Mouse (Mus musculus) hindbrain, embryonic 13.5 days (tissue): ENCODE results near the gene Slc44a3. TPM values are rescaled to one million over a fixed set of nuclear protein-coding genes. Genes with fewer than 3 reads are reported as not detected.

Experiments
- ATAC-seq: fragments of 200-750 bp; cut with Nextera tagmentation; 2 replicates; pipeline ENCODE4 v1.8.0; 2017; ENCODE audit warnings: moderate TSS enrichment; ENCODE audit not compliant: low FRiP score
- H3K27ac ChIP-seq: fragments of 300-500 bp; sonication (generic); 2 replicates; pipeline ENCODE4 v1.5.1; 2015; ENCODE audit warnings: inconsistent platforms, mild to moderate bottlenecking, moderate library complexity
- H3K27me3 ChIP-seq: fragments of 300-500 bp; sonication (generic); 2 replicates; pipeline ENCODE4 v1.6.1; 2015; ENCODE audit warnings: mild to moderate bottlenecking, inconsistent platforms
- H3K36me3 ChIP-seq: fragments of 300-500 bp; sonication (generic); 2 replicates; pipeline ENCODE4 v1.6.1; 2015; ENCODE audit warnings: mild to moderate bottlenecking, inconsistent platforms
- H3K4me1 ChIP-seq: fragments of 300-500 bp; sonication (generic); replicated peaks from 2 replicates; pipeline ENCODE4 v1.6.1; 2015; ENCODE audit warnings: inconsistent platforms
- H3K4me2 ChIP-seq: fragments of 300-500 bp; sonication (generic); 2 replicates; pipeline ENCODE4 v1.6.1; 2015; ENCODE audit warnings: inconsistent platforms, mild to moderate bottlenecking, moderate library complexity
- H3K4me3 ChIP-seq: fragments of 300-500 bp; sonication (generic); 2 replicates; pipeline ENCODE4 v1.5.1; 2015; ENCODE audit warnings: mild to moderate bottlenecking, inconsistent platforms
- H3K9ac ChIP-seq: fragments of 300-500 bp; sonication (generic); 2 replicates; pipeline ENCODE4 v1.6.1; 2015; ENCODE audit warnings: mild to moderate bottlenecking, inconsistent platforms
- H3K9me3 ChIP-seq: fragments of 300-500 bp; sonication (generic); 2 replicates; pipeline ENCODE4 v1.6.1; 2016; ENCODE audit warnings: inconsistent platforms
- WGBS: fragments of 180-500 bp; shearing (Covaris S2); methylation state at CpG from one replicate; pipeline ENCODE4 v1.1.7; 2015; 5-methylcytosine and 5-hydroxymethylcytosine counted together
- polyA plus RNA-seq: library from polyadenylated mRNA; unstranded; fragments of >200 nt; fragmentation: Nextera tagmentation; extraction: Ambion mirVana; gene quantifications from 2 replicates; pipeline ENCODE4 v1.2.1, GENCODE M21; 2015

The Slc44a3 gene
- polyA plus RNA-seq, 1 experiment from 2014 or later, result 0.78 TPM

DNA sequence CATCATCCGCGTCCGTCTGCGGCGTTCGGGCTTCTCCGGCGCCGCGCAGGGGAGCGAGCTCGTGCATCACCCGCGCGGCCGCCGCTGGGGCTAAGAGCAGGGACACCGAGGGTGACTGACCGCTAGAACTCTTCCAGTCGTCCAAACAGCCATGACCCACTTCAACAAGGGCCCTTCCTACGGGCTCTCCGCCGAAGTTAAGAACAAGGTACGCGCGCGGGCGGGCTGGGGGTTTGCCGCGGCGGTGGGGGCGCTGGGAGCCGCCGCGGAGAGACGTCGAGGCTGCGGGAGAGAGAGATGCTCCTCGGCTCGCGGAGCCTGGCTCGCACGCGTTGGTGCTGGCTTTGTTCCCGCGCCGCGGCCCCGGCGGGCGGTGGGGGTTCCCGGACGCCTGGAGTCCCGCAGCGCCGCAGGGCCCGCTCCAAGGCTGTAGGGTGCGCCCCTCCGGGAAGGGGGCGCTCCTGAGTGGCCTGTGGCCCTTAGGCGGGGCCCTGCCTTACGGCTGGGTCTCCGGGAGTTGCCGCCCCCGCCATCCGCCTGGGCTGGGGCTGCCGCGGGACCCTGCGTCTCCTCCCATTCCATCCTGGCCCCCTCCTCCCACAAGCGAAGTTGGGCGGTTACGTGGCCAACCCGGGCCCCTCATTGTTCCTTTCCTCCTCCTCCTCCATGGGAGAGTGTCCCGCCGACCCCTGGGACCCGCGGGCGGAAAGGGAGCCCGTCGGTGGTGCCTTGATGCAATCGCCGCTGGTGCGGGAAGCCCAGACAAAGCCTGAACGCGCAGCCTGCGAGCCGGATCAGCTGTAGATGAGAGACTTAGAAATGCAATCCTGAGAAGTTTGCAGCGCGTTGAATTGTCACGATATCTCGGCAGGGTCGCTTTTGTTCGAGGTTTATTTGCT is 105.3 kb downstream of the Slc44a3 start:
- Histone ChIP-seq H3K4me2 (peak overlapping the region; percentile 82), H3K9ac (peak overlapping the region; percentile 97), H3K4me3 (peak overlapping the region; percentile 90), H3K36me3 (no peaks in the 10 kb centered on the region), H3K9me3 (no peaks in the 10 kb centered on the region), H3K4me1 (peaks cover 43% of the 10 kb centered on the region), H3K27ac (peak overlapping the region; percentile 99), H3K27me3 (0 out of 2 replicates have a peak, but pooled peaks cover 5% of the 10 kb centered on the region)
- ATAC-seq, result peak; percentile 64
- WGBS, result under 1% methylated on average over 92 of the region's 93 CpGs

DNA sequence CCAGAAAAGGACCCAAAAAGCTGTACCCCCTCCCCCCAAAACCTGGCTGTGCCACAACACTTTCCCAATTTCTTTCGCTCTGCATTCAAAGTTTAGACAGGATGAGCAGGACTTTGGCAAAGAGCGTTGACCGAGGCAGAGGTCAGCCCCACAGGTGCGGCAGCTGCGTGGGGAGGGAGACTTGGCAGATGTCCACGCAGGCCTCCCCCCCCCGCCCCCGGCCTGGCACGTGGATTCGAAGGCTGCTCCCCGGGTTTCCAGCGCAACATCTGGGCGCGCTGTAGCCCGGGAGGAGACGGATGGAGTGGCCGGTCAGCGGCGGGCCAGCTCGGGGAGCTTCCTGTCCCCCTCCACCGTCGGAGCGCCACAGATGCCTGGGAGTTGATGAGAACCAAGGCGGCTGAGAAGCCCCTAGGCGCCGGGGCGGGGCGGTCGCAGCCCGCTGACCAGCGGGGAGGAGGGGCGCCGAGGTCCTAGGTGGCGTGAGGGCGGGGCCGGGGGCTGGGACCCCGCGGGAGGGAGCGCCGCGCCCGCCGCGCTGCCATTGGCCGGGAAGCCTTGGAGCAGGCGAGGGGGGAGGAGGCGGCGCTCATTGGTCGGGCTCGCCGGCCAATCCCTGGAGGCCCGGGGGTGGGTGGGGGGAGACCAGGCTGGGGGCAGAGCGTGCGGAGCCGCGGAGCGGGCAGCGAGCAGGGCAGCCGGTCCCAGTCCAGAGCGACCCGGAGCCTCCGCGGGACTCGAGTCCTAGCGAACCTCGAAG is 106.2 kb downstream of the Slc44a3 start, which contains the start of gene Cnn3:
TSS of gene Cnn3 (plus strand) at position 637 of the 760 bp plus-strand sequence.
- H3K9ac ChIP-seq, result peak within 1 kb of the TSS; percentile 97

DNA sequence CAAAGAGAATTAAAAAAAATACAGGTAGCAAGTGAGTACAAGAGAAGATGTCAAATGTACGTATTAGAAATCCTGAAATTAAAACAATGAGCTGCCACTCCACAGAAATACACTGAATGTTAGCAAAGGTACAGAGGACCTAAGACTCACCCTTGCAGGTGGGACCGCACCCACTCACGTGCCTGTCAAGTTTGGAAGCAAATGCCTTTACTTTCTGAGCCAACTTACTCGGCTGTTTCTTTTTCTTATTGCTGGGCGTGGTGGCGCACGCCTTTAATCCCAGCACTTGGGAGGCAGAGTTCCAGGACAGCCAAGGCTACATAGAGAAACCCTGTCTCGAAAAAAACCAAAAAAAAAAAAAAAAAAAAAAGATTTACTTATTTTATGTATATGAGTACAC is 109.8 kb downstream of the Slc44a3 start:
- Histone ChIP-seq H3K27ac (no peak overlapping the region), H3K36me3 (no peaks in the 10 kb centered on the region), H3K27me3 (0 out of 2 replicates have a peak, but pooled peaks cover 5% of the 10 kb centered on the region), H3K9me3 (no peaks in the 10 kb centered on the region), H3K4me3 (no peak overlapping the region), H3K4me1 (peaks cover 15% of the 10 kb centered on the region), H3K4me2 (no peak overlapping the region), H3K9ac (no peak overlapping the region)
- 83% methylated on average over 8 of the region's 8 CpGs for WGBS
- no peak for ATAC-seq

More for the DNA sequence above, 106.2 kb downstream of the Slc44a3 start, which contains the start of gene Cnn3:
- peak; percentile 92 for ATAC-seq
- Histone ChIP-seq H3K27me3 (0 out of 2 replicates have a peak, but pooled peaks cover 5% of the 10 kb centered on the region), H3K9me3 (no peaks in the 10 kb centered on the region), H3K36me3 (no peaks in the 10 kb centered on the region), H3K4me1 (peaks cover 38% of the 10 kb centered on the region), H3K27ac (peak within 1 kb of the TSS; percentile 99), H3K4me3 (peak within 1 kb of the TSS; percentile 90), H3K4me2 (peak within 1 kb of the TSS; percentile 82)
- under 1% methylated on average over 50 of the region's 66 CpGs for WGBS

DNA sequence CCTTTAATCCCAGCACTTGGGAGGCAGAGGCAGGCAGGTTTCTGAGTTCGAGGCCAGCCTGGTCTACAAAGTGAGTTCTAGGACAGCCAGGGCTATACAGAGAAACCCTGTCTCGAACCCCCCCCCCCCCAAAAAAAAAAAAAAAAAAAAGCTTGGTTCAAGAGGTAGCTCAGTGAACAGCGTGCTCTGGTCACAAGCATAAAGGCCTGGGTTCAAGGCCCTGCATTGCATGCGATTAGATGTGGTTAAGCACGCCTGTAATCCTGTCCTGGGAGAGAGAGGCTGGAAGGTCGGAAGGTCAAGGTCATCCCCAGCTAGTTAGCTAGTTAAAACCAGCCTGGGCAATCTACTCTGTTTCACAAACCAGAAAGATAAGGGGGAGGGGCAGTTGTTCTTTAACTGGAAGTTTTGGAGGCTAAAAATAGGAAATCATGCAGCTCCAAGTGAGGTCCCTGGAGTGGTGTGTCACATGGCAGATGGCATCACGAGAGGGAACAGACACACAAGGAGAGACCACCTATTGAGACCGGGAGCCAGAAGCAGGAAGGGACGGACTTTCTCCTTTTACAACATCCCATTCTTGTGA is 113.3 kb downstream of the Slc44a3 start:
- Histone ChIP-seq H3K36me3 (no peaks in the 10 kb centered on the region), H3K9ac (no peak overlapping the region), H3K4me1 (peaks cover 9% of the 10 kb centered on the region; the same call in 1 of the 2 replicates), H3K27me3 (no peaks in the 10 kb centered on the region), H3K9me3 (no peaks in the 10 kb centered on the region), H3K27ac (no peak overlapping the region), H3K4me3 (no peak overlapping the region), H3K4me2 (no peak overlapping the region)
- 74% methylated on average over 9 of the region's 9 CpGs for WGBS
- ATAC-seq, result 0 out of 2 replicates have a peak, but pooled peaks have one; percentile 28

DNA sequence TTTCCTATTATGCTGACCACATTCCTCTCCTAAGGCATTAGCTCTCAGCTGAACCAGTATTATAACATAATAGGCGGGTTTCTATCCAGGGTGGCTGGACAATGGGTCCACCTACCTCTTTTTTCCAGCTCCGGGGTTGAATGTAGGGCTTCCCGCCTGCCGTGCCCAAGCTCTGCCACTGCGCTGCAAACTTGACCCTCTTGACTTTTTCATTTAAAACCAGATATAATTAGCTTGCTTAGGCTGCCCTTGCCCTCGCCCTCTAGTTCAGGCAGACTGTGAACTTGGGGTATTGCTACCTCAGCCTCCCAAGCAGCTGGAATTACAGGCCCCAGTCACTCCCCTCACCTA is 114.0 kb downstream of the Slc44a3 start:
- Histone ChIP-seq H3K9me3 (no peaks in the 10 kb centered on the region), H3K36me3 (no peaks in the 10 kb centered on the region), H3K4me3 (no peak overlapping the region), H3K9ac (no peak overlapping the region), H3K27me3 (no peaks in the 10 kb centered on the region), H3K27ac (no peak overlapping the region), H3K4me1 (peaks cover 9% of the 10 kb centered on the region; the same call in 1 of the 2 replicates), H3K4me2 (no peak overlapping the region)
- WGBS, result 15% methylated on average over 6 of the region's 6 CpGs
- no peak for ATAC-seq

DNA sequence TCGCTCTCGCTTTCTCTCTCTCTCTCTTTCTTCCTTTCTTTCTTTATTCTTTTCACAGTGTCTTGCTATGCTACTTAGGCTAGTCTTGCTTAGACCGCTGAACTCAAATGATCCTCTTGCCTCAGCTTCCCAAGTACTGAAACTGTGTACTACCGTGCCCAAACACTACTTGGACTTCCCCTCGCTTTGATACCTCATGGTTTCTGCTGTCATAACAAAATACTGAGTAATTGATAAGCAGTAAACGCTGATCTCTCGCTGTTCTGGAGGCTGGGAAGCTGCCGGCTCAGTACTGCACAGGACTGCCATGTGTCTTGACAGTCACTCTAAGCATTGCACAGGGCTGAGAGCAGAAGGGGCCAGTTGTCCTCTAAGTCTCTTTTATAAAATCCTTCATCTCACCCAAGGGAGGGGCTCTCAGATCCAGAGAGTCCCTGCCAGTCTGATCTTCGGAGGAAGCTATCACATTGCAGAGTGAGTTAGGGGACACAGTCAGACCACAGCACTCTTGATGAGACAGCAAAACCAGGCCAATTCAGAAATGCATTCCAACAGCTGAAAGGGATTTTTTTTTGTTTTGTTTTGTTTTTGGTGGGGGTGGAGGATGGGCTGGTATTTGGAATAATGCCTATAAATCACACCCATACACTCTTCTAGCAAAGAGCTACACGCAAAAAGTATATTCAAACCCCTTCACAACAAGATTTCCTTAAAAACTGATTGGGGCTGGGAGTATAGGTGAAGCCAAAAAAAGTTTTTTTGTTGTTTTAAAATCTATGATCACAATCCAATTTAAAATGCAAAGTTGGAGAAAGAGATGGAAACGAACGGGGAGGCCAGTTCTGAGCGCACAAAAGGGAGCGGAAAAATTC is 114.6 kb downstream of the Slc44a3 start:
- H3K4me1 ChIP-seq, result peaks cover 9% of the 10 kb centered on the region; the same call in 1 of the 2 replicates
- no peaks in the 10 kb centered on the region for H3K27me3 ChIP-seq
- H3K36me3 ChIP-seq, result no peaks in the 10 kb centered on the region
- ATAC-seq, result no peak
- H3K4me2 ChIP-seq, result no peak overlapping the region
- 46% methylated on average over 14 of the region's 14 CpGs for WGBS
- H3K9ac ChIP-seq, result no peak overlapping the region
- H3K9me3 ChIP-seq, result no peaks in the 10 kb centered on the region
- no peak overlapping the region for H3K4me3 ChIP-seq
- no peak overlapping the region for H3K27ac ChIP-seq

DNA sequence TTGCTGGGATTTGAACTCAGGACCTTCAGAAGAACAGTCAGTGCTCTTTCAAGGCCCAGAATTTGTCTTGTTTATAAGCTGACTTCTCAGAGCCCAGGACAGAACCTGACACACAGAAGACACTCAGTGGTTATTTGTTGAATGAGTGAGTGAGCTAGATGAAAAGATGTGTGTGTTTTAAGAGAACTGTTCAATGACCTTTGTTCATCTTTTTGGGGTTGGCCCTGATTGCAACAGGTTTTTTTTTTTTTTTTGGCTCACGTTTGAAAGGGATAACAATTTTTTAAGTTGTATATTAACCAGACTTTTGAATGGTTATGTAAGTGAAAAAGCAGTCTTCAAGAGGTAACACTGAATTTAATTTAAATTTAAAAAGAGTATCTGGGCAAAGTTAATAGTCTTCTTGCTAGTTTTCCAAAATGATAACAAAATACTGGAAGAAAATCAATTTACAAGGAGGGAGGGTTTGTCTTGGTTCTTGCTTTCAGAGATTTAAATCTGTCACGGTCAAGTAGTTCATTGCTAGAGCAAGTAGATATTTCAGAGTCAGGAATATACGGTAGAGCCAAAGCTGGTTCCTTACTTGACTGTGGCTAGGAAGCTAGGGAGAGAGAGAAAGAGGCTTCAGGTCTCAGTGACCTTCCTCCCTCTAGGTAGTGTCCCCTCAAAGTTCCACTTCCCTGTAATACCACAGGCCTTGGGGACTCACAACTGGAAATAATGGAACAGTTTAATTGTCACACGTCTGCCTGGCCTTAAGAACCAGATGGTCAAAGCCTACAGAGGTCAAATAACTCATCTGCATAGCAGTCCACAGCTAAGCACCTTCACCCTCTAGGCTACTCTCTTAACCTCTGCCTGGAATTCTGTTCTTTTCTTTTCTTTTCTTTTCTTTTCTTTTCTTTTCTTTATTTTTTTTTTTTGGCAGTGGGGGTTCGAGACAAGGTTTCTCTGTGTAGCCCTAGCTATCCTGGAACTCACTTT is 115.7 kb downstream of the Slc44a3 start:
- Histone ChIP-seq H3K27me3 (no peaks in the 10 kb centered on the region), H3K9ac (no peak overlapping the region)

DNA sequence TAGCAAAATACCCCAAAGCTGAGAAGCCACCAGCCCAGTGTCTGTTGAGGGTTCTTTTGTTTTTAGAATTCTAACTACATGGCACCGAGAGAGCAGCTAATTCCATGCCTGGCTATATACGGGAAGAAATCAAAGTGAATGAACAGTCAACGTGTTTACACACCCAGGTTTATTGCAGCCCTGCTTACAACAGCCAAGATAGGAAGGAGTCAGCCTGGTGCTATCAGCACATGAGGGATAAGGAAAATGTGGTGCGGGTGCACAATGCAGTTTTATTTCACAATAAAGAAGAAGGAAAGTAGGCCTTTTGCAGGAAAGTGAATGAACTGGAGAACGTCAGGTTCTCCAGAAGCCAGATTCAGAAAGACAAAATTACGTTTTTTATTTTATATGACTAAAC is 120.8 kb downstream of the Slc44a3 start:
- no peaks in the 10 kb centered on the region for H3K9me3 ChIP-seq
- no peak for ATAC-seq
- H3K27ac ChIP-seq, result no peak overlapping the region
- WGBS, result 85% methylated on average over 6 of the region's 6 CpGs
- H3K9ac ChIP-seq, result no peak overlapping the region
- H3K4me2 ChIP-seq, result no peak overlapping the region
- no peaks in the 10 kb centered on the region for H3K36me3 ChIP-seq
- no peaks in the 10 kb centered on the region for H3K27me3 ChIP-seq
- H3K4me3 ChIP-seq, result no peak overlapping the region
- H3K4me1 ChIP-seq, result no peaks in the 10 kb centered on the region

More for the DNA sequence above, 115.7 kb downstream of the Slc44a3 start:
- 73% methylated on average over 5 of the region's 5 CpGs for WGBS
- H3K9me3 ChIP-seq, result no peaks in the 10 kb centered on the region
- H3K4me3 ChIP-seq, result no peak overlapping the region
- no peak overlapping the region for H3K4me2 ChIP-seq
- peaks cover 9% of the 10 kb centered on the region; the same call in 1 of the 2 replicates for H3K4me1 ChIP-seq
- no peaks in the 10 kb centered on the region for H3K36me3 ChIP-seq
- no peak for ATAC-seq
- H3K27ac ChIP-seq, result no peak overlapping the region
